Mouse (Mus musculus) hindbrain, embryonic 16.5 days (tissue): Measurements from ENCODE around the gene Ecsit. TPM values are rescaled to one million over a fixed set of nuclear protein-coding genes. Genes with fewer than 3 reads are reported as not detected.
A peak's percentile ranks its signal among the peaks of the same experiment; 100 is the strongest.

Source experiments
- ATAC-seq: fragments of 200-750 bp; cut with Nextera tagmentation; 2 replicates; pipeline ENCODE4 v1.8.0; 2017; ENCODE audit warnings: moderate TSS enrichment, moderate library complexity
- H3K27ac ChIP-seq: fragments of 300-500 bp; sonication (generic); 2 replicates; pipeline ENCODE4 v1.5.1; 2014; ENCODE audit warnings: low read depth, mild to moderate bottlenecking, control low read depth, low read length, moderate library complexity
- H3K27me3 ChIP-seq: fragments of 300-500 bp; sonication (generic); replicated peaks from 2 replicates; pipeline ENCODE4 v1.6.1; 2014; ENCODE audit warnings: low read length; ENCODE audit not compliant: control insufficient read depth, insufficient read depth
- H3K36me3 ChIP-seq: fragments of 300-500 bp; sonication (generic); 2 replicates; pipeline ENCODE4 v1.6.1; 2014; ENCODE audit warnings: mild to moderate bottlenecking, low read length, moderate library complexity, mixed read lengths; ENCODE audit not compliant: control insufficient read depth, insufficient read depth
- H3K4me1 ChIP-seq: fragments of 300-500 bp; sonication (generic); 2 replicates; pipeline ENCODE4 v1.6.1; 2014; ENCODE audit warnings: low read depth, low read length; ENCODE audit not compliant: control insufficient read depth, insufficient read depth
- H3K4me2 ChIP-seq: fragments of 300-500 bp; sonication (generic); 2 replicates; pipeline ENCODE4 v1.6.1; 2014; ENCODE audit warnings: mild to moderate bottlenecking, low read length, control low read depth, moderate library complexity
- H3K4me3 ChIP-seq: fragments of 300-500 bp; sonication (generic); 2 replicates; pipeline ENCODE4 v1.5.1; 2014; ENCODE audit warnings: mild to moderate bottlenecking, low read length, control low read depth, moderate library complexity
- H3K9ac ChIP-seq: fragments of 300-500 bp; sonication (generic); 2 replicates; pipeline ENCODE4 v1.6.1; 2014; ENCODE audit warnings: low read depth, mild to moderate bottlenecking, control low read depth, low read length, moderate library complexity
- H3K9me3 ChIP-seq: fragments of 300-500 bp; sonication (generic); 2 replicates; pipeline ENCODE4 v1.6.1; 2014; ENCODE audit warnings: mild to moderate bottlenecking, low read length, moderate library complexity; ENCODE audit not compliant: control insufficient read depth
- WGBS: fragments of 180-500 bp; shearing (Covaris S2); extraction: QIAGEN DNeasy Blood & Tissue Kit; methylation state at CpG from one replicate; pipeline ENCODE4 v1.1.7; 2014; 5-methylcytosine and 5-hydroxymethylcytosine counted together
- polyA plus RNA-seq: library from polyadenylated mRNA; unstranded; fragments of >200 nt; fragmentation: Nextera tagmentation; extraction: Ambion mirVana; gene quantifications from 2 replicates; pipeline ENCODE4 v1.2.1, GENCODE M21; 2015

Gene Ecsit
- polyA plus RNA-seq, 1 experiment from 2014 or later = 62.3 TPM

DNA sequence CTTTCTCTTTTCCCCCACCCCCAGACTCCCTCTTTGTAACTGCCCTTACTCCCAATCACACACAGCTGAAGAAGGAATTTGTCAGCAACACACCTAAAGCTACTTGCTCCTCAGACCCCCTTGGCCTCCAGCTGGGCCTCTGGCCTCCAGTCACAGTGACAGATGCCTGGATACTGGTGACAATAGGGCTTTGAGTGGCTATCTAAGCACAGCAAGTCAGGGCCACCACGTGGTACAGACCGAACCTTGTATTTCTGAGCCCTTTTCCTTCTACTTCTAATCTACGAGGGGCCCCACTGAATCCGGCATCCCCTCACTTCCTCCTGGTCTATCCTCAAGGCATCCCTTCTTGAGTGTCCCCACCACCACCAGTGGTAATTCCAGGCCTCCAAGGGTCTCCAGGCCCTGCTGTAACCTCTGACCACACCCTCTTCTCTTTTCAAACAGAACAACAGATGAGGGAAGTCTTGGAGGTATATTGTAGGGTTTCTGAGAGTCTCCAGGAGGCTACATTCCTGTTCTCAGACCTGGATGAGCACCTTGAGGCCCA, 35.4 kb downstream of the Ecsit start:
- Histone ChIP-seq H3K27ac (peak overlapping the region; percentile 95), H3K27me3 (no peaks in the 10 kb centered on the region), H3K36me3 (no peaks in the 10 kb centered on the region), H3K4me1 (peaks cover 38% of the 10 kb centered on the region), H3K9ac (peak overlapping the region; percentile 89), H3K4me3 (peak overlapping the region; percentile 82), H3K4me2 (peak overlapping the region; percentile 80), H3K9me3 (no peaks in the 10 kb centered on the region)
- ATAC-seq = no peak
- 19% methylated on average over 4 of the region's 4 CpGs for WGBS

GRCm38 (mm10) chr9:22049315-22049714, 35.9 kb downstream of the Ecsit start:
- H3K9me3 ChIP-seq = no peaks in the 10 kb centered on the region
- no peaks in the 10 kb centered on the region for H3K27me3 ChIP-seq
- H3K4me2 ChIP-seq = peak overlapping the region; percentile 80
- peak overlapping the region; percentile 82 for H3K4me3 ChIP-seq
- H3K36me3 ChIP-seq = no peaks in the 10 kb centered on the region
- 50% methylated on average over 11 of the region's 11 CpGs for WGBS
- H3K27ac ChIP-seq = peak overlapping the region; percentile 95
- peaks cover 33% of the 10 kb centered on the region for H3K4me1 ChIP-seq
- no peak for ATAC-seq
- peak overlapping the region; percentile 89 for H3K9ac ChIP-seq

GRCm38 (mm10) chr9:22047329-22047728, 37.9 kb downstream of the Ecsit start:
- no peak overlapping the region for H3K27ac ChIP-seq
- no peak overlapping the region for H3K4me3 ChIP-seq
- no peaks in the 10 kb centered on the region for H3K27me3 ChIP-seq
- H3K36me3 ChIP-seq = no peaks in the 10 kb centered on the region
- peaks cover 32% of the 10 kb centered on the region for H3K4me1 ChIP-seq
- no peak overlapping the region for H3K9ac ChIP-seq
- H3K9me3 ChIP-seq = no peaks in the 10 kb centered on the region
- 53% methylated on average over 9 of the region's 9 CpGs for WGBS
- peak overlapping the region; percentile 38 for H3K4me2 ChIP-seq
- no peak for ATAC-seq

DNA sequence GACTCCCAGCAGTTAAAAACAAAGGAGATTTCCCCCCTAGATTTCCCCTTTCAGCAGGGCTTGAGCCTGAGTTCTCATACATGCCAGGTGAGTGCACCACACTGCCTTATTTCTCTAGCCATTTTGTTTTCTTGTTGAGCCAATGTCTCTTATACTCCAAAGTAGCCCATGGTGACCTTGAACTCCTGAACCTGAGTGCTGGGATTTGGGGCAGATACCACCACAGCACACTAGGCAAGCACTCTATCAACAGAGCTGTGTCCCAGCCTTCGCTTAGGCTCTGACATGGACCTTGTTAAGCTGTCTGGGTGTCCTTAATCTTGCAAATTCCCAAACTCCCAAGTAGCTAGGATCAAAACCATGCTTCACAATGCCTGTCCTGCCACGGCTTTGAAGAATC, 43.4 kb downstream of the Ecsit start:
- Histone ChIP-seq H3K4me3 (no peak overlapping the region), H3K27ac (no peak overlapping the region), H3K9ac (no peak overlapping the region), H3K4me1 (peaks cover 2% of the 10 kb centered on the region; the same call in 1 of the 2 replicates), H3K4me2 (no peak overlapping the region), H3K9me3 (no peaks in the 10 kb centered on the region), H3K36me3 (no peaks in the 10 kb centered on the region), H3K27me3 (no peaks in the 10 kb centered on the region)
- ATAC-seq = no peak
- WGBS = 66% methylated on average over 2 of the region's 2 CpGs

DNA sequence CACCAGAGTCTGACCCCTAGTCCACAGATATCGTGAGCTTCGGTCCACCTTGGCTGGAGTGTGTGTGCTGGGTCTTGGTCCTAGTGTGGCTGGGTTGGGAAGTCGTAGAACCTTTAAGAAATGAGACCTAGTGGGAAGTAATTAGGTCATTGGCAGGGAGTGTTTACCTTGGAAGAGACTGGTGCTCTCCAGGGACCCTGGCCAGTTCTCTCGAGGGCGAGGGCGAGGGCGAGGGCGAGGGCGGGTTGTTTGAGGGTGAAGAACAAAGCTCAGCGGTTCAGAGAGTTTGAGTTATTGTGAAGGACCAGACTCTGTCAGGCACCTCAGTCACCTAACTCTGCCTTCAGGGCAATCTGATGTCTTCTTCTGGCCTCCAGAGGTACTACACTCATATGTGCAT, 47.4 kb downstream of the Ecsit start:
- H3K36me3 ChIP-seq = peaks cover 12% of the 10 kb centered on the region
- H3K4me3 ChIP-seq = no peak overlapping the region
- no peak for ATAC-seq
- 82% methylated on average over 10 of the region's 10 CpGs for WGBS
- H3K4me2 ChIP-seq = no peak overlapping the region
- H3K9me3 ChIP-seq = no peaks in the 10 kb centered on the region
- H3K9ac ChIP-seq = no peak overlapping the region
- peaks cover 8% of the 10 kb centered on the region; the same call in 1 of the 2 replicates for H3K4me1 ChIP-seq
- H3K27ac ChIP-seq = no peak overlapping the region
- H3K27me3 ChIP-seq = no peaks in the 10 kb centered on the region

- ATAC-seq = peak; percentile 18; the same call in 1 of the 2 replicates
- no peaks in the 10 kb centered on the region for H3K9me3 ChIP-seq
- no peaks in the 10 kb centered on the region for H3K27me3 ChIP-seq
- H3K36me3 ChIP-seq = peaks cover 18% of the 10 kb centered on the region
- no peak overlapping the region for H3K9ac ChIP-seq
- no peak overlapping the region for H3K4me2 ChIP-seq
- 16% methylated on average over 6 of the region's 6 CpGs for WGBS
- peaks cover 8% of the 10 kb centered on the region; the same call in 1 of the 2 replicates for H3K4me1 ChIP-seq
- peak overlapping the region; percentile 17; the same call in 1 of the 2 replicates for H3K27ac ChIP-seq
- H3K4me3 ChIP-seq = no peak overlapping the region
These were observed 49.8 kb downstream of the Ecsit start for GRCm38 (mm10) chr9:22035300-22036044.

DNA sequence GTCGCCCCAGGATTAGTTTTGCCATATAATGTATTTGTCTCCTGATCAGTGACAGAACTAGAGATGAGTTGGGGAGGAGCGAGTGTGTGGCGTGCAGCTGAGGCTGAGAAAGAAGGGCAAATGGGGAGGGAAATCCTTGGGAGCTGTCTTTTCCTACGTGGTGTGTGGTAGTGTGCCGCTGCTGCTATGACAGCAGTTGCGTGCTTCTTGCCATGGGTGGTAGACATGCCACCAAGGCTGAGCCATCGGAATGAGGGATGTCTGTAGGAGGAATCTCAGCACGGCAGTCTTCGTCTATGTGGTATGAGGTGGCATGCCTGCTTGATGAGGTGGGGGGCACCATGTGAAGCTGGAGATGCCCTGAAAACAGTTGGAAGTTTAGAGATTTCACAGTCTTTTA, 54.9 kb downstream of the Ecsit start:
- Histone ChIP-seq H3K9ac (no peak overlapping the region), H3K36me3 (peaks cover 34% of the 10 kb centered on the region), H3K4me2 (no peak overlapping the region), H3K27me3 (no peaks in the 10 kb centered on the region), H3K27ac (no peak overlapping the region), H3K4me3 (no peak overlapping the region), H3K9me3 (no peaks in the 10 kb centered on the region), H3K4me1 (peaks cover 1% of the 10 kb centered on the region; the same call in 1 of the 2 replicates)
- ATAC-seq = no peak
- 95% methylated on average over 9 of the region's 9 CpGs for WGBS

- Histone ChIP-seq H3K36me3 (peaks cover 35% of the 10 kb centered on the region), H3K9ac (no peak overlapping the region), H3K27ac (no peak overlapping the region), H3K9me3 (no peaks in the 10 kb centered on the region), H3K4me1 (no peaks in the 10 kb centered on the region), H3K27me3 (no peaks in the 10 kb centered on the region), H3K4me2 (no peak overlapping the region), H3K4me3 (no peak overlapping the region)
- no peak for ATAC-seq
- WGBS = 17% methylated on average over 7 of the region's 7 CpGs
These were observed 56.8 kb downstream of the Ecsit start for GRCm38 (mm10) chr9:22028467-22028866.

- H3K4me2 ChIP-seq = no peak overlapping the region
- H3K9ac ChIP-seq = no peak overlapping the region
- 46% methylated on average over 8 of the region's 8 CpGs for WGBS
- no peak overlapping the region for H3K27ac ChIP-seq
- H3K4me1 ChIP-seq = no peaks in the 10 kb centered on the region
- no peak for ATAC-seq
- H3K36me3 ChIP-seq = peaks cover 26% of the 10 kb centered on the region
- no peak overlapping the region for H3K4me3 ChIP-seq
- no peaks in the 10 kb centered on the region for H3K27me3 ChIP-seq
- no peaks in the 10 kb centered on the region for H3K9me3 ChIP-seq
These were observed 60.6 kb downstream of the Ecsit start for GRCm38 (mm10) chr9:22024592-22024991.
